Mouse (Mus musculus) MEL (cell line): ENCODE measurements around the gene Zfp367. TPM values are rescaled to one million over a fixed set of nuclear protein-coding genes. Genes with fewer than 3 reads are reported as not detected.

ENCODE experiments used
- DNase-seq: peaks from one replicate; pipeline ENCODE4 v3.0.0; 2011; ENCODE audit warnings: low read depth, low spot score
- H3K27ac ChIP-seq: 2 replicates; pipeline ENCODE4 v1.5.1; 2012; ENCODE audit warnings: low read depth, mild to moderate bottlenecking, control low read depth, low read length, moderate library complexity; ENCODE audit not compliant: control insufficient read depth
- H3K27me3 ChIP-seq, 2 experiments: fragments of 150-350 bp in 1 of 2; sonication (generic) in 1 of 2; 2 replicates each; pipeline ENCODE4 v1.6.1; 2012; ENCODE audit warnings: low read length in 2 of 2, mild to moderate bottlenecking in 2 of 2, improper control_type of control experiment in 1 of 2, moderate library complexity in 1 of 2; ENCODE audit not compliant: insufficient read depth in 2 of 2, control insufficient read depth in 1 of 2
- H3K36me3 ChIP-seq, 2 experiments: 2 replicates each; pipeline ENCODE4 v1.6.1; 2012 to 2014; ENCODE audit warnings: low read length in 2 of 2, improper control_type of control experiment in 1 of 2, inconsistent platforms in 1 of 2, mild to moderate bottlenecking in 1 of 2; ENCODE audit not compliant: insufficient read depth in 2 of 2, control insufficient read depth in 1 of 2
- H3K4me1 ChIP-seq, 2 experiments: fragments of 150-350 bp in 1 of 2; sonication (generic) in 1 of 2; 2 replicates each; pipeline ENCODE4 v1.6.1; 2012; ENCODE audit warnings: low read length in 2 of 2, improper control_type of control experiment in 1 of 2, mild to moderate bottlenecking in 1 of 2; ENCODE audit not compliant: insufficient read depth in 2 of 2, control insufficient read depth in 1 of 2
- H3K4me3 ChIP-seq, 2 experiments: fragments of 150-350 bp in 1 of 2; sonication (generic) in 1 of 2; 2 replicates each; pipeline ENCODE4 v1.5.1; 2012; ENCODE audit warnings: low read depth in 2 of 2, low read length in 2 of 2, mild to moderate bottlenecking in 2 of 2, moderate library complexity in 2 of 2, control low read depth in 1 of 2, improper control_type of control experiment in 1 of 2; ENCODE audit not compliant: control insufficient read depth in 1 of 2, insufficient read depth in 1 of 2
- H3K79me2 ChIP-seq: 2 replicates; pipeline ENCODE4 v1.6.1; 2012; ENCODE audit warnings: mild to moderate bottlenecking, low read length, moderate library complexity; ENCODE audit not compliant: control insufficient read depth, poor library complexity, insufficient read depth
- H3K9ac ChIP-seq: 2 replicates; pipeline ENCODE4 v1.6.1; 2012; ENCODE audit warnings: low read depth, mild to moderate bottlenecking, control low read depth, low read length, moderate library complexity; ENCODE audit not compliant: control insufficient read depth, poor library complexity, severe bottlenecking
- H3K9me3 ChIP-seq: fragments of 150-350 bp; sonication (generic); replicated peaks from 2 replicates; pipeline ENCODE4 v1.6.1; 2012; ENCODE audit warnings: mild to moderate bottlenecking, low read length, improper control_type of control experiment, moderate library complexity; ENCODE audit not compliant: insufficient read depth
- BHLHE40 ChIP-seq: IDR thresholded peaks from 2 replicates; pipeline ENCODE4 v1.6.1; 2012; ENCODE audit warnings: low read depth, mild to moderate bottlenecking, inconsistent platforms, low read length, improper control_type of control experiment, borderline replicate concordance
- CTCF ChIP-seq, 3 experiments: IDR thresholded peaks in 2 of 3; conservative IDR thresholded peaks in 1 of 3; 2 replicates each; pipeline ENCODE4 v1.5.1; 2011 to 2012; ENCODE audit warnings: low read length in 3 of 3, low read depth in 2 of 3, mild to moderate bottlenecking in 2 of 3, improper control_type of control experiment in 1 of 3, inconsistent platforms in 1 of 3, mixed read lengths in 1 of 3, moderate library complexity in 1 of 3; ENCODE audit not compliant: control insufficient read depth in 1 of 3, insufficient read depth in 1 of 3, poor library complexity in 1 of 3, severe bottlenecking in 1 of 3
- E2F4 ChIP-seq: IDR thresholded peaks from 2 replicates; pipeline ENCODE4 v1.6.1; 2011; ENCODE audit warnings: low read depth, low read length, improper control_type of control experiment, borderline replicate concordance
- ELF1 ChIP-seq: IDR thresholded peaks from 2 replicates; pipeline ENCODE4 v1.6.1; 2014; ENCODE audit warnings: low read depth, mild to moderate bottlenecking, inconsistent platforms, low read length, improper control_type of control experiment, moderate library complexity
- EP300 ChIP-seq, 2 experiments: IDR thresholded peaks; 2 replicates each; pipeline ENCODE4 v1.6.1; 2011; ENCODE audit warnings: improper control_type of control experiment in 2 of 2, low read length in 2 of 2, low read depth in 1 of 2, mild to moderate bottlenecking in 1 of 2
- HCFC1 ChIP-seq: IDR thresholded peaks from 2 replicates; pipeline ENCODE4 v1.6.1; 2012; ENCODE audit warnings: low read depth, mild to moderate bottlenecking, inconsistent platforms, low read length, improper control_type of control experiment, moderate library complexity
- KAT2A ChIP-seq: conservative IDR thresholded peaks from 2 replicates; pipeline ENCODE4 v1.6.1; 2012; ENCODE audit warnings: low read depth, low read length, improper control_type of control experiment, inconsistent platforms
- MAX ChIP-seq: IDR thresholded peaks from 2 replicates; pipeline ENCODE4 v1.6.1; 2011; ENCODE audit warnings: low read length, improper control_type of control experiment
- MAZ ChIP-seq: IDR thresholded peaks from 2 replicates; pipeline ENCODE4 v1.6.1; 2012; ENCODE audit warnings: low read depth, mild to moderate bottlenecking, inconsistent platforms, low read length, improper control_type of control experiment
- POLR2AphosphoS5 ChIP-seq: IDR thresholded peaks from 2 replicates; pipeline ENCODE4 v1.6.1; 2012; ENCODE audit warnings: low read depth, borderline replicate concordance, mild to moderate bottlenecking, inconsistent platforms, low read length, moderate library complexity, mixed read lengths
- SMC3 ChIP-seq: IDR thresholded peaks from 2 replicates; pipeline ENCODE4 v1.6.1; 2011; ENCODE audit warnings: low read depth, low read length, improper control_type of control experiment
- TBP ChIP-seq: IDR thresholded peaks from 2 replicates; pipeline ENCODE4 v1.8.0; 2011; ENCODE audit warnings: low read depth, low read length, improper control_type of control experiment
- UBTF ChIP-seq: IDR thresholded peaks from 2 replicates; pipeline ENCODE4 v1.6.1; 2012; ENCODE audit warnings: low read depth, mild to moderate bottlenecking, inconsistent platforms, low read length, improper control_type of control experiment, moderate library complexity, borderline replicate concordance; ENCODE audit not compliant: insufficient read depth
- USF1 ChIP-seq: IDR thresholded peaks from 2 replicates; pipeline ENCODE4 v1.6.1; 2014; ENCODE audit warnings: low read depth, mild to moderate bottlenecking, inconsistent platforms, low read length, improper control_type of control experiment, moderate library complexity
- USF2 ChIP-seq, 2 experiments: IDR thresholded peaks; 2 replicates each; pipeline ENCODE4 v1.6.1; 2011 to 2012; ENCODE audit warnings: improper control_type of control experiment in 2 of 2, low read length in 2 of 2, borderline replicate concordance in 1 of 2, inconsistent platforms in 1 of 2, low read depth in 1 of 2, mild to moderate bottlenecking in 1 of 2; ENCODE audit not compliant: insufficient read depth in 1 of 2
- ZNF384 ChIP-seq: IDR thresholded peaks from 2 replicates; pipeline ENCODE4 v1.6.1; 2012; ENCODE audit warnings: low read depth, mild to moderate bottlenecking, inconsistent platforms, low read length, improper control_type of control experiment
- polyA plus RNA-seq, 2 experiments: library from polyadenylated mRNA; stranded (reverse) in 1 of 2; unstranded in 1 of 2; fragments of >175 nt in 1 of 2; fragments of >200 nt in 1 of 2; gene quantifications; 2 replicates each; pipeline versions ENCODE4 v1.2.1 to v1.2.4; 2012; ENCODE audit warnings: low replicate concordance in 2 of 2, low read depth in 1 of 2; ENCODE audit not compliant: insufficient read length in 2 of 2, insufficient read depth in 1 of 2, missing spikeins in 1 of 2
- total RNA-seq: library from RNA; depleted of rRNA; stranded (reverse); fragments of 300-350 nt; gene quantifications from 2 replicates; pipeline ENCODE4 v1.2.3, GENCODE M21; 2012

Zfp367 gene
- total and polyA plus RNA-seq, 3 experiments, result 23.4 to 28.4 TPM; not detected in 1

DNA sequence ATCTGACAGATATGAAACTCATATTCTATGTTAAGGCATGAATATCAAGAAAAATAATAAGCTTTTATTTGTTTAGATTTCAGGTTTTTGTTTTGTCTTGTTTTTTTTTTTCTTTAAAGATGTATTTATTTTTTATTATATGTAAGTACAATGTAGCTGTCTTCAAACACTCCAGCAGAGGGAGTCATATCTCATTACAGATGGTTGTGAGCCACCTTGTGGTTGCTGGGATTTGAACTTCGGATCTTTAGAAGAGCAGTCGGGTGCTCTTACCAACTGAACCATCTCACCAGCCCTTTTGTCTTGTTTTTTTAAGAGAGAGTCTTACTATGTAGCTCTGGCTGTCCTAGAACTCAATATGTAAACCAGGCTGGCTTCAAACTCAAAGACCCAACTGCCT lies 35.6 kb downstream of the Zfp367 start:
- H3K9me3 ChIP-seq, result no peaks in the 10 kb centered on the region
- H3K27ac ChIP-seq, result no peak overlapping the region
- TF ChIP-seq EP300 (IDR thresholded peaks at IDR 0.05; ENCODE audit: low read depth in 1 of 2, low read length in 2 of 2), result no peak
- TF ChIP-seq E2F4, result no peak
- no peak for TF ChIP-seq BHLHE40
- TF ChIP-seq ELF1, result no peak
- peak in 1 of 3 experiments; percentile 59; a peak in 2 of 6 replicates for TF ChIP-seq CTCF (IDR thresholded peaks at IDR 0.05 in 2 of 3, conservative IDR thresholded peaks at IDR 0.05 in 1 of 3; ENCODE audit: control insufficient read depth in 1 of 3, insufficient read depth in 1 of 3, low read depth in 2 of 3, low read length in 3 of 3, poor library complexity in 1 of 3, severe bottlenecking in 1 of 3)
- TF ChIP-seq USF1, result no peak
- TF ChIP-seq ZNF384, result peak; percentile 36; the same call in 1 of the 2 replicates
- peak; percentile 27 for TF ChIP-seq SMC3
- no peak for TF ChIP-seq TBP
- no peak for TF ChIP-seq KAT2A
- TF ChIP-seq, all 39 proteins: peak for 3
- Histone ChIP-seq H3K79me2 (no peaks in the 10 kb centered on the region), H3K4me1 (no peaks in the 10 kb centered on the region), H3K36me3 (no peaks in the 10 kb centered on the region), H3K4me3 (no peak overlapping the region), H3K9ac (no peak overlapping the region), H3K27me3 (no peaks in the 10 kb centered on the region)
- DNase-seq, result peak; percentile 47

DNA sequence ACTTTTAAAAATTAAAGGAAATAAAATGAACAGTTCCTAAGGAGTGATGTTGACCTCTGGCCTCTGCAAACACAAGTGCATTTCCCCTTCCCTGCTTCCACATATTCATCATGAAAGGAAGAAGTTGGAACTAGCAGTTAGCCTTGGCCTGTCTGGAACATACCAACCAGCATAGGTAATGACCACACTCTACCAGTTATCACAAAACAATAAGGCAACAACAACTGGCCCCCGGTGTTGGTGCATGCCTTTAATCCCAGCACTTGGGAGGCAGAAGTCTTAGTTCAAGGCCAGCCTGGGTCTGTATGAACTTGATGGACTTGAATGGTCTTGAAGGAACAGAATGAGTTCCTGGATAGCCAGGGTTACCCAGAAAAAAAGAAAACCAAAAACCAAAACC lies 42.6 kb downstream of the Zfp367 start:
- Histone ChIP-seq H3K27ac (no peak overlapping the region), H3K9ac (no peak overlapping the region)
- TF ChIP-seq UBTF (no peak), POLR2AphosphoS5 (no peak), MAX (no peak), HCFC1 (no peak), USF2 (IDR thresholded peaks at IDR 0.05; ENCODE audit: borderline replicate concordance in 1 of 2, insufficient read depth in 1 of 2, low read depth in 1 of 2, low read length in 2 of 2) (no peak), MAZ (no peak)

More for the DNA sequence above, 42.6 kb downstream of the Zfp367 start:
- DNase-seq, result no peak
- Histone ChIP-seq H3K36me3 (no peaks in the 10 kb centered on the region), H3K4me1 (no peaks in the 10 kb centered on the region), H3K9me3 (no peaks in the 10 kb centered on the region), H3K27me3 (no peaks in the 10 kb centered on the region), H3K4me3 (no peak overlapping the region), H3K79me2 (no peaks in the 10 kb centered on the region)
